In the genomic region with DNA sequence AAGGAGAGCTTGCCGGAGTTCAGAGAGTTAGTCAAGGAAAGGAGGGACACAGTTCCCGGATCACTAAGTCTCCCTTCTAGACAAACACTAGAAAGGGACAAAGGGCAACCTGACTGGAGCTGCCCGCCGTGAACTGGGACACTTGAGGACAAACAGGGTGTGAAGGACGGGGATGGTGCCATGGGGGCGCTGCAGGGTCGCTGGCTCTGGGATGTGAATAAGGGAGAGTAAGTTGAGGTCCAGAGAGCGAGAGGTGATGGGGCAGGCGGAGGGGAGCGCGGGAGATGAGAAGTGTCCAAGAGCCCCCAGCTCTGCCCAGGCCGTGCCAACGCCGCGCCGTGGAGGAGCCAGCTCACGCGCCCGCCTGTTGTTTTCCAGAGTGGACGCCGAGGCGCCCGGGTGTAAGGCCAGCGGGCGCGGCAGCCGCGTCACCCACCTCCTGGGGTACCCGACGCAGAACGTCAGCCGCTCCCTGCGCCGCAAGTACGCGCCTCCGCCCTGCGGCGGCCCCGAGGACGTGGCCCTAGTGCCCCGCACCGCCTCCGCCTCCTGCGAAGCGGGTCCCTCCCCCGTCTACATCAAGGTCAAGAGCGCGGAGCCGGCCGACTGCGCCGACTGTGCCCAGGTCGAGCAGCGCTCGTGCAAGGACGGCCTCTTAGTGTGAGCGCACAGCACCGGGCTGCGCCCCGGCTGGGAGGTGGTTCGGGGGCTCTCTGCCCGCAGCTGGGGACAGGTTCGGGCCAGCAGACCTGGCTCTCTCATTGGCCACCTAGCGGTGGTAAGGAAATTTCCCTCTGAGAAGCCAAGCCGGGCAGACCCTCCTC, we compare ENCODE assay signal across 8 mouse cellular contexts. TPM values are rescaled to one million over a fixed set of nuclear protein-coding genes. Genes with fewer than 3 reads are reported as not detected.
DNase-seq lines count a peak whose midpoint lies in the region; ATAC-seq lines count a peak whose summit lies in the region.

No protein-coding gene starts in this region.

- peak overlapping the region; percentile 74 for H3K27ac ChIP-seq in hindbrain, embryonic 15.5 days (replicated peaks)

- no peaks in the 10 kb centered on the region for H3K36me3 ChIP-seq in hindbrain, embryonic 15.5 days

- DNase-seq in NIH3T3 (ENCODE audit: low read depth), result peak; percentile 60
- DNase-seq in cerebellum, postnatal 10 days, result peak; percentile 82 to 86
- DNase-seq in gastrocnemius, adult 18-20 months (ENCODE audit: low spot score), result peak; percentile 39
- DNase-seq in left cerebral cortex, adult 11 months (ENCODE audit: low spot score), result peak; percentile 36
- DNase-seq in lung, postnatal 25 days (ENCODE audit: low spot score), result peak; percentile 70
- DNase-seq in retina, embryonic 14.5 days (ENCODE audit: low spot score), result peak; percentile 90
- peak; percentile 64 for DNase-seq in thymus, postnatal 4 days

- peak; percentile 88 for ATAC-seq in hindbrain, embryonic 15.5 days (ENCODE audit: low FRiP score, low read depth)

- H3K9ac ChIP-seq in hindbrain, embryonic 15.5 days, result peak overlapping the region; percentile 58

- under 1% methylated on average over 59 of the region's 66 CpGs for WGBS in hindbrain, embryonic 15.5 days

- peaks cover 16% of the 10 kb centered on the region for H3K4me1 ChIP-seq in hindbrain, embryonic 15.5 days (replicated peaks)

- H3K27me3 ChIP-seq in hindbrain, embryonic 15.5 days, result peaks cover 10% of the 10 kb centered on the region; the same call in 1 of the 2 replicates

- H3K4me2 ChIP-seq in hindbrain, embryonic 15.5 days, result peak overlapping the region; percentile 87

- peak overlapping the region; percentile 62 for H3K4me3 ChIP-seq in hindbrain, embryonic 15.5 days

- no peaks in the 10 kb centered on the region for H3K9me3 ChIP-seq in hindbrain, embryonic 15.5 days

RNA-seq across cellular contexts. Expression of a gene that starts 7.1 kb away (rescaled TPM):
- not detected for total RNA-seq in gastrocnemius, adult 18-20 months (2021)
- polyA plus RNA-seq in hindbrain, embryonic 15.5 days (2015; fragmentation: Nextera tagmentation; extraction: Ambion mirVana), result 0.71 and 1.1 TPM in 2 replicates

RNA-seq across cellular contexts. Expression of a gene that starts 27.5 kb away (rescaled TPM):
- total RNA-seq in gastrocnemius, adult 18-20 months (2021), result under 1 TPM; 0.18 to 0.24 TPM
- polyA plus RNA-seq in hindbrain, embryonic 15.5 days (2015; fragmentation: Nextera tagmentation; extraction: Ambion mirVana), result 0.13 TPM in 1 of 2 replicates, not detected in the other

RNA-seq across cellular contexts. Expression of a gene that starts 39.5 kb away (rescaled TPM):
- total RNA-seq in gastrocnemius, adult 18-20 months (2021), result not detected
- 0.22 and 0.26 TPM in 2 replicates for polyA plus RNA-seq in hindbrain, embryonic 15.5 days (2015; fragmentation: Nextera tagmentation; extraction: Ambion mirVana)

RNA-seq across cellular contexts. Expression of a gene that starts 42.3 kb away (rescaled TPM):
- total RNA-seq in gastrocnemius, adult 18-20 months (2021), result under 1 TPM in 1 of 2 experiments, not detected in 1; 0.47 TPM
- polyA plus RNA-seq in hindbrain, embryonic 15.5 days (2015; fragmentation: Nextera tagmentation; extraction: Ambion mirVana), result 2.8 and 4.6 TPM in 2 replicates

Comparison
In these comparisons a context has a peak if more than half of its experiments do, and no peak if none do; other contexts are left out.
1. Peak in every context shown above with its lines: DNase-seq, ATAC-seq, H3K4me3 ChIP-seq and H3K27ac ChIP-seq.
2. DNase-seq: peak in every context shown above with its lines; median percentile 90 in retina, embryonic 14.5 days; 84 in cerebellum, postnatal 10 days; 70 in lung, postnatal 25 days; 64 in thymus, postnatal 4 days; 60 in NIH3T3; 39 in gastrocnemius, adult 18-20 months; 36 in left cerebral cortex, adult 11 months.